Mouse (Mus musculus) liver, embryonic 13.5 days (tissue): Measurements from ENCODE around the gene Zdhhc16. TPM values are rescaled to one million over a fixed set of nuclear protein-coding genes. Genes with fewer than 3 reads are reported as not detected.

ENCODE experiments used
- ATAC-seq: fragments of 200-750 bp; cut with Nextera tagmentation; 2 replicates; pipeline ENCODE4 v1.8.0; 2017; ENCODE audit warnings: low read depth, mild to moderate bottlenecking, moderate number of reproducible peaks, moderate library complexity
- DNase-seq: peaks from one replicate; pipeline ENCODE4 v3.0.0; 2022
- H3K27ac ChIP-seq: fragments of 300-500 bp; sonication (generic); 2 replicates; pipeline ENCODE4 v1.5.1; 2015; ENCODE audit warnings: moderate library complexity, mild to moderate bottlenecking, inconsistent platforms
- H3K27me3 ChIP-seq: fragments of 300-500 bp; sonication (generic); 2 replicates; pipeline ENCODE4 v1.6.1; 2015; ENCODE audit warnings: mild to moderate bottlenecking, inconsistent platforms
- H3K36me3 ChIP-seq: fragments of 300-500 bp; sonication (generic); 2 replicates; pipeline ENCODE4 v1.6.1; 2015; ENCODE audit warnings: mild to moderate bottlenecking, inconsistent platforms
- H3K4me1 ChIP-seq: fragments of 300-500 bp; sonication (generic); replicated peaks from 2 replicates; pipeline ENCODE4 v1.6.1; 2015; ENCODE audit warnings: inconsistent platforms
- H3K4me2 ChIP-seq: fragments of 300-500 bp; sonication (generic); 2 replicates; pipeline ENCODE4 v1.6.1; 2015; ENCODE audit warnings: inconsistent platforms, mild to moderate bottlenecking, moderate library complexity
- H3K4me3 ChIP-seq: fragments of 300-500 bp; sonication (generic); replicated peaks from 2 replicates; pipeline ENCODE4 v1.5.1; 2015; ENCODE audit warnings: mild to moderate bottlenecking, inconsistent platforms
- H3K9ac ChIP-seq: fragments of 300-500 bp; sonication (generic); 2 replicates; pipeline ENCODE4 v1.6.1; 2015; ENCODE audit warnings: mild to moderate bottlenecking, inconsistent platforms
- H3K9me3 ChIP-seq: fragments of 300-500 bp; sonication (generic); replicated peaks from 2 replicates; pipeline ENCODE4 v1.6.1; 2016; ENCODE audit warnings: inconsistent platforms
- WGBS: fragments of 180-500 bp; shearing (Covaris S2); methylation state at CpG from one replicate; pipeline ENCODE4 v1.1.7; 2015; ENCODE audit not compliant: insufficient replicate concordance; 5-methylcytosine and 5-hydroxymethylcytosine counted together
- polyA plus RNA-seq: library from polyadenylated mRNA; unstranded; fragments of >200 nt; fragmentation: Nextera tagmentation; extraction: Ambion mirVana; gene quantifications from 2 replicates; pipeline ENCODE4 v1.2.1, GENCODE M21; 2015

Gene Zdhhc16
- polyA plus RNA-seq, 1 experiment from 2014 or later = 44.1 TPM

DNA sequence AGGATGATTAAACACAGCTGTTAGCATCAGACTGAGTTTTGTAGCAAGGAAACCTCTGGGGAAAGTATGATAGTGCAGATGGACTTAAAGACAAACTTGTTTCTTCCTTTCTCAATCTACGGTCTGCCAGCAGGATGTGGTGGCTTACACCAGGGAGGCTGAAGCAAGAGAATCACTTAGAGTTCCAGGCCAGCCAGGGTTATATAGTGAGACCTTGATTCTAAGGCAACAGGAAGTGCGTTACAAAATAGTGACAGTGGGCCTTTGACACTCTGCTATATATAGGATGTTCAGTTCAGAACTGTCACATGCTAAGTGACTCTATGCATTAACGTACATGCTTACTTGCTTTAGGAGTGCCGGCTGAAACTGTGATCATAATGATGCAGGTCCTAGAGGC is 16.4 kb upstream of the Zdhhc16 start:
- ATAC-seq (no peak), DNase-seq (no peak)
- Histone ChIP-seq H3K27me3 (no peaks in the 10 kb centered on the region), H3K4me3 (no peak overlapping the region), H3K9ac (no peak overlapping the region), H3K36me3 (peaks cover 62% of the 10 kb centered on the region), H3K9me3 (no peaks in the 10 kb centered on the region), H3K27ac (no peak overlapping the region), H3K4me2 (no peak overlapping the region), H3K4me1 (peaks cover 32% of the 10 kb centered on the region)
- 72% methylated on average over 4 of the region's 4 CpGs for WGBS

DNA sequence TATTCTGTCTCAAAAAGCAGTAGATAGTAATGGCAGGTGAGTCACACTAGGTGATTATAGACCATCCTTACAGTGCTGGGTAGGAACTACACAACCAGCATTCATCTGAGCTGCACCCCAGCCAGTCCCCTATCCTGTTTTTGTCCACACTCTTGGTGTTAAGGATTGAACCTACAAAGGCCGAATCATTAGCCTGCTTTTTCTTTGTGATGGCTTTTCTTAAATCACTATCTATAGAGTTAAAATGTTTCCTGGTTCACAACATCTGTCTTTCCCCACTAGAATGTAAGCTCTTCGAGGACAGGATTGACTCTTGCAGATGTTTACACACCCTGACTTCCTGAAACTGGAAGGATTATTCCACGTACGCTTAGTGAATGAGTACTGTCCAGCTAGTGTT is 13.8 kb upstream of the Zdhhc16 start:
- H3K36me3 ChIP-seq = peaks cover 81% of the 10 kb centered on the region
- no peaks in the 10 kb centered on the region for H3K27me3 ChIP-seq
- no peak overlapping the region for H3K9ac ChIP-seq
- H3K4me2 ChIP-seq = no peak overlapping the region
- DNase-seq (no peak), ATAC-seq (no peak)
- H3K4me3 ChIP-seq = no peak overlapping the region
- H3K4me1 ChIP-seq = peaks cover 8% of the 10 kb centered on the region
- no peak overlapping the region for H3K27ac ChIP-seq
- 66% methylated on average over 4 of the region's 4 CpGs for WGBS
- no peaks in the 10 kb centered on the region for H3K9me3 ChIP-seq

DNA sequence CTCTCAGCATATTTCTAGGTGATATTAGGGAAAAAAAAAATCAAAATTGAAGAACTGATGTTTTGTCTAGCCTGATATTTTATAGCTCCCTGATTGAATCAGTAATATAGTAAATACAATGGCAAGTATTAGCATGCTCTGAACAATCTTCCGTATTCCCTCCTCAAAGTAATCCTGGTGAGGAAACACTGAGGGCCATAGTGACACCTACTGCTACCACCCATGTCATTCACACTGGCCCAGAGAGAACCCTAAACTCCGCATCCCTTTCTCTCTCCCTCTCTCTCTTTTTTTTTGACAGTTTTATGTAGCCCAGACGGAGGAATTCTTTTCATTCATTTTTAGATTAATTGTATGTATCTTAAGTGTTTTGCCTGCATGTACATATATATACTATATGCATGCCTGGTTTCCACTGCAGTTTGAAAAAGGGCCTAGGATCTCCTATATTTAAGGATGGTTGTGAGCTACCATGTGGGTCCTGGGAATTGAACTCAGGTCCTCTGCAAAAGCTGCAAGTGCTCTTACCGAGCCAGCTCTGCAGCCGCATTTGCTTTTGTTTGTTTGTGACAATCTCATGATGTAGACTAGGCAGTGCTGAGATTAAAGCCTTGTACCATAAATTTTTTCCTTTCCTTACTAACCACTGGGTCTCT is 12.7 kb upstream of the Zdhhc16 start:
- H3K4me3 ChIP-seq = no peak overlapping the region
- no peak overlapping the region for H3K27ac ChIP-seq
- no peaks in the 10 kb centered on the region for H3K4me1 ChIP-seq
- no peaks in the 10 kb centered on the region for H3K27me3 ChIP-seq
- H3K36me3 ChIP-seq = peaks cover 81% of the 10 kb centered on the region
- H3K4me2 ChIP-seq = no peak overlapping the region
- DNase-seq (no peak), ATAC-seq (no peak)
- H3K9me3 ChIP-seq = no peaks in the 10 kb centered on the region
- no peak overlapping the region for H3K9ac ChIP-seq
- WGBS = 67% methylated on average over 5 of the region's 5 CpGs

DNA sequence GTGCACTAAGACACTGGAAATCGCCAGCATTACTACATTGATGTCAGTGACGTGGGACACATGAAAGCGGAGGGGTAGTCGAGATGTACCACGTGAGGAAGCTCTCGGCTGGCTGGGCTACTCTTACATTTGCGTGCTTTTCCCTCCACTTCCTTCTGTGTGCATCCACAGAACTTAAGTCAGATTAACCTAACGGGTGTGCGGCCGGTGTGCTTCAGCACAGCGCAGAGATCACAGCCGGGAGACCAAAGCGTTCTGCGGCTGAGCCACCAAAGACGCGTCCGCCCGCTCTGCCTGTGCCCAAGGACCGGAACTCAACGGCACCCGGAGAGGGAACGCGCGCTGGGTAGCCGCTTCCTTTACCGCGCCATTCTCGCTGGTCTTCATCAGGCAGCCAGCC is 594 bp upstream of the Zdhhc16 start:
- Histone ChIP-seq H3K4me2 (peak overlapping the region; percentile 88), H3K36me3 (peaks cover 39% of the 10 kb centered on the region), H3K9ac (peak overlapping the region; percentile 84), H3K27me3 (no peaks in the 10 kb centered on the region), H3K4me3 (peak overlapping the region; percentile 84), H3K9me3 (no peaks in the 10 kb centered on the region), H3K27ac (peak overlapping the region; percentile 65), H3K4me1 (peaks cover 38% of the 10 kb centered on the region)
- ATAC-seq (peak; percentile 5), DNase-seq (peak; percentile 13)
- WGBS = under 1% methylated on average over 28 of the region's 28 CpGs

DNA sequence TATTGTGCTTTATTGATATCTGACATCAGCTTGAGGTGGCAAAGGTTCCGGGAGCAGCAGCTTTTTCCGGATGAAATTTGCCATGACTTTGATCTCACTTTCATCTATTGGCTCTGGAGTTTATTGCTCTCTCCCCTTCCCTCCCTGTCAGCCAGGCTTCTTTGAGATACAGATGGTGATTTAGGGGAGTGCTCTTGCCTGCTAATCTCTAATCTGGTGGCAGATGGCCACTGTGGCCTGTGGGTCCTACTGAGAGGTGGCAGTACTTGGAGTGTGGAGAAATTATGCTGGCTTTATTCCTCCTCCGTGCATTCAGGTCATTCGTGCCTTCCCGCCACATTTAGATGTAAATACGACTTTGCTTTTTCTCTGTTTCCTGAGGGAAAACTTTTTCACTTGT is 844 bp downstream of the Zdhhc16 start:
- peak overlapping the region; percentile 84 for H3K4me3 ChIP-seq
- peak overlapping the region; percentile 89 for H3K9ac ChIP-seq
- peak overlapping the region; percentile 88 for H3K4me2 ChIP-seq
- H3K27me3 ChIP-seq = no peaks in the 10 kb centered on the region
- peak; percentile 24 for DNase-seq
- peaks cover 38% of the 10 kb centered on the region for H3K4me1 ChIP-seq
- no peak for ATAC-seq
- peak overlapping the region; percentile 67; the same call in 1 of the 2 replicates for H3K27ac ChIP-seq
- 21% methylated on average over 6 of the region's 6 CpGs for WGBS
- no peaks in the 10 kb centered on the region for H3K9me3 ChIP-seq
- H3K36me3 ChIP-seq = peaks cover 41% of the 10 kb centered on the region

DNA sequence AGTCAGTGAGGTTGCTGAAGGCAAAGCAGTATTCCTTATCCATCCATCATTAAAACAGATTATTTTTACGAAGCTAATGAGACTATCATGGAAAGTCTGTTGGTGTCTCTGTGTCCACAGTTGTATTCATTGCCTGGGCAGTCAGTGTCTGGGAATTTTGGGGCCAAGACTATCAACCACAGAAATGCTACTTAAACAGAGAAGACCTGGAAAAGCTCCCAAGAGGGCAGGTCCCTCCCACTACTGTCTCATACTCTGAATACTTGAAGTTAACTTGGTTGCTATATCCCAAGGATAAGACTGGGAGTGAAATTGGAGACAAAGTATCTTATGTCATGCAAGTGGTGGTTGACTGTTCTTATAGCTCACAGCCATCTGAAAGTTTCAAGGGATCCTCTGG is 2.6 kb downstream of the Zdhhc16 start:
- 62% methylated on average over 1 of the region's 1 CpGs for WGBS
- Histone ChIP-seq H3K4me1 (peaks cover 33% of the 10 kb centered on the region), H3K9me3 (no peaks in the 10 kb centered on the region), H3K27me3 (no peaks in the 10 kb centered on the region), H3K4me3 (no peak overlapping the region), H3K36me3 (peaks cover 44% of the 10 kb centered on the region), H3K27ac (no peak overlapping the region), H3K9ac (no peak overlapping the region), H3K4me2 (no peak overlapping the region)
- ATAC-seq (no peak), DNase-seq (no peak)

DNA sequence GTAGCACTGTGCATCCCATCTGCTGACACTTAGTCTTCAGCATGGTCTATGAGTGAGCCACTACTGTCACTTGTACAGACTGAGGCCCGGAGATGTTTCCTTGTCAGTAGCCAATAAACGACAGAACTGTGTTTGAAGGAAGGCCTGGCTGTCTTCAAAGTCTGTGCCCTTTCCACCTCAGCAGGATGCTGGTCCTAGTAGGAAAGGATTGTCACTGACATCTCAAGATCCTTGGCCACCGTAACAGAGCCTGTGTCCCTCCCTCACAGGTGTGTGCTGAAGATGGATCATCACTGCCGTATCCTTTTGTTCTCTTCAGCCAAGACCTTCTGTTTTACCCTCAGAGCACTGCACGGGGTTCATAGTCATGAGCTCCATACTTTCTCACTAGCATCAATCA is 5.3 kb downstream of the Zdhhc16 start:
- WGBS = 85% methylated on average over 5 of the region's 5 CpGs
- no peak overlapping the region for H3K9ac ChIP-seq
- H3K27ac ChIP-seq = no peak overlapping the region
- no peaks in the 10 kb centered on the region for H3K27me3 ChIP-seq
- DNase-seq = no peak
- peaks cover 18% of the 10 kb centered on the region for H3K4me1 ChIP-seq
- H3K36me3 ChIP-seq = peaks cover 65% of the 10 kb centered on the region
- no peak for ATAC-seq
- no peak overlapping the region for H3K4me2 ChIP-seq
- H3K4me3 ChIP-seq = no peak overlapping the region
- no peaks in the 10 kb centered on the region for H3K9me3 ChIP-seq

DNA sequence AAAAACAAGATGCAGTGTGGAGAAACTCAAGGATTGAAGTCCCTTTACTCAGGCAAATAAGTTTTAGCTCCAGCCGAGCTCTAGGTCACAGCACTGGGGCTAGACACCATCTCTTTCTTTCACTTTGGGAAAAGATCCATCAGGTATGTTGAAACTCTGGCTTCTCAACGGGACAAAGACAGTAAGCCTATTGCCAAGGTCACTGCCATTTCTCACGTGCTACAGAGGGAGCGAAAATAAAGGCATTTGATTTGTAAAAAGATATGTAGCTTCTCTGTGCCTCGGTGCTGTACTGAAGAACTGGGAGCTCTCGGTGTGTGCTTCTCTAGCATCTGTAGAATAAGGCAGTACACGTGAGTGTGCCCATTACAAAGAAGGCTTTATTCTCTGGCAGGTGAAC is 10.6 kb downstream of the Zdhhc16 start:
- Histone ChIP-seq H3K9me3 (no peaks in the 10 kb centered on the region), H3K9ac (no peak overlapping the region), H3K27ac (no peak overlapping the region), H3K4me1 (no peaks in the 10 kb centered on the region; the same call in 1 of the 2 replicates), H3K27me3 (no peaks in the 10 kb centered on the region), H3K4me3 (no peak overlapping the region), H3K4me2 (no peak overlapping the region), H3K36me3 (peaks cover 97% of the 10 kb centered on the region)
- ATAC-seq = no peak
- no peak for DNase-seq
- WGBS = 76% methylated on average over 7 of the region's 7 CpGs

DNA sequence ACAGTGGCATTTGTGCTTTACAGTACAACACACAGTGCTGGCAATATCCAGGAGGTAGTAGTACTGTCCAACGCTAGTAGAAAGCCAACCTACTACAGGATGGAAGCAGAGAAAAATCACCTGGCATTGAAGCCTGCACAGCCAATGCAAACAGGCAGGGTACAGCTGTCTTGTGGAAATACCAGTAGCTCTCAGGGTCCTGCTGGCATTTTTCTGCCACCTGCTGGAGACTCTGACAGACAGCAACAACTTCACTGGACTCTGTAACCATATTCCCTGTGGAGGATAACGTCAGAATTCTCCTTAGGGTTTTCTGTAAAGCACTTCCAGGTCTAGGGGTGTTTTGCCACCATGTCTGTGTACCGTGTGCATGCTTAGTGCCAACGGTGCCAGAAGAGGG is 19.0 kb downstream of the Zdhhc16 start:
- H3K4me1 ChIP-seq = no peaks in the 10 kb centered on the region; the same call in 1 of the 2 replicates
- WGBS = 78% methylated on average over 4 of the region's 4 CpGs
- H3K4me3 ChIP-seq = no peak overlapping the region
- no peak overlapping the region for H3K27ac ChIP-seq
- no peak for DNase-seq
- no peaks in the 10 kb centered on the region for H3K9me3 ChIP-seq
- no peaks in the 10 kb centered on the region for H3K27me3 ChIP-seq
- ATAC-seq = no peak
- no peak overlapping the region for H3K4me2 ChIP-seq
- no peak overlapping the region for H3K9ac ChIP-seq
- H3K36me3 ChIP-seq = peaks cover 96% of the 10 kb centered on the region

DNA sequence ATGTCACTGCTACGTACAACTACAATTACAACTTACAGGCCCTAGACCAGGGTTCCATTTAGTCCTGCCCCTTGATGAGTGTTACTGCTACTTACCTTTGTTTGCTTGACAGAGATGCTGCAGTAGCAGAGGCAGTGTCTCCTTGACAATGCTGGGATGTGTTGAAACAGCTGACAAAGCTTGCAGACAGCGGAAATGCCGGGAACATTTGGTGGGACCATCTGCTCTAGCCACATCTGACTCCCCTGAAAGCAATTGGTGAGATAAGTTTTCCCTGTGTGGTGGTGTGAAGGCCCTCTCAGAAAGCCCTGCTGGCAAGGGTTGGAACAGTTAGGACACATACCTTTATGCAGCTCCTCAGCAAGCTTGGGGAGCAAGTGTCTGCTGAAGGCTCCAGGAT is 20.3 kb downstream of the Zdhhc16 start:
- DNase-seq (no peak), ATAC-seq (no peak)
- no peak overlapping the region for H3K27ac ChIP-seq
- no peak overlapping the region for H3K4me2 ChIP-seq
- no peaks in the 10 kb centered on the region for H3K27me3 ChIP-seq
- H3K36me3 ChIP-seq = peaks cover 96% of the 10 kb centered on the region
- H3K9ac ChIP-seq = no peak overlapping the region
- 83% methylated on average over 3 of the region's 3 CpGs for WGBS
- H3K4me1 ChIP-seq = no peaks in the 10 kb centered on the region
- no peaks in the 10 kb centered on the region for H3K9me3 ChIP-seq
- H3K4me3 ChIP-seq = no peak overlapping the region

DNA sequence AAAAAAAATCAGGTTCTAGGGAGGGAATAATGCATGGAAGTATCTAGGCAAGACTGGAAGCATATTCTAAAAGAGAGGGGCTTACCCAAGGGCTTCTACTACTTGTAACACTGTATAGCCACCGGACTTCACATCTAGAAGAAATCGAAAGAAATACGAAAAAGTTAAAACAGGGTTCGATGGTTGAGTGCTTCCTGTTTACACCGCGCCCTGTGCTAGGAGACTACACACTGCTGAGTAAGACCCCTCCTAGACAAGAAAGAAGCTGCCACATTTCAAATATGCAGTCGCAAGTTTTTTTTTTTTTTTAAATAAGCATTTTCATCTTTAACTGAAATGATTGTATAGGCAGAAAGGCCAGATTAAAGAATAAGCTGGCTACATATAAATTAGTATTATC is 36.3 kb downstream of the Zdhhc16 start:
- Histone ChIP-seq H3K9me3 (no peaks in the 10 kb centered on the region), H3K36me3 (peaks cover 54% of the 10 kb centered on the region), H3K4me2 (no peak overlapping the region), H3K9ac (no peak overlapping the region), H3K27ac (no peak overlapping the region), H3K27me3 (no peaks in the 10 kb centered on the region), H3K4me3 (no peak overlapping the region), H3K4me1 (0 out of 2 replicates have a peak, but pooled peaks cover 2% of the 10 kb centered on the region)
- no peak for ATAC-seq
- DNase-seq = no peak
- WGBS = 88% methylated on average over 7 of the region's 7 CpGs
